Mouse (Mus musculus): ENCODE measurements around the gene Phlda3. TPM values are rescaled to one million over a fixed set of nuclear protein-coding genes. Genes with fewer than 3 reads are reported as not detected.

The Phlda3 gene
- polyA plus RNA-seq, 1 experiment from 2014 or later = 18.3 TPM

- Histone ChIP-seq H3K4me2 (replicated peaks) (no peak overlapping the region), H3K27ac (no peak overlapping the region), H3K9me3 (replicated peaks) (no peaks in the 10 kb centered on the region), H3K9ac (no peak overlapping the region), H3K36me3 (no peaks in the 10 kb centered on the region; the same call in 1 of the 2 replicates), H3K4me1 (peaks cover 22% of the 10 kb centered on the region), H3K4me3 (no peak overlapping the region), H3K27me3 (peaks cover 14% of the 10 kb centered on the region; the same call in 1 of the 2 replicates)
- no peak for ATAC-seq (ENCODE audit: low FRiP score)
- WGBS = 75% methylated on average over 9 of the region's 9 CpGs
Observed at GRCm38 (mm10) chr1:135763503-135764205, 2.3 kb upstream of the Phlda3 start.

GRCm38 (mm10) chr1:135764206-135764528, 1.8 kb upstream of the Phlda3 start:
- no peak for ATAC-seq (ENCODE audit: low FRiP score)
- Histone ChIP-seq H3K36me3 (no peaks in the 10 kb centered on the region; the same call in 1 of the 2 replicates), H3K4me3 (no peak overlapping the region), H3K4me1 (peaks cover 22% of the 10 kb centered on the region), H3K27me3 (peaks cover 19% of the 10 kb centered on the region; the same call in 1 of the 2 replicates), H3K4me2 (replicated peaks) (no peak overlapping the region), H3K9me3 (replicated peaks) (no peaks in the 10 kb centered on the region), H3K27ac (no peak overlapping the region), H3K9ac (no peak overlapping the region)
- 79% methylated on average over 2 of the region's 2 CpGs for WGBS

GRCm38 (mm10) chr1:135766592-135767306, 830 bp downstream of the Phlda3 start:
- peak overlapping the region; percentile 66 for H3K4me3 ChIP-seq
- WGBS = 28% methylated on average over 30 of the region's 30 CpGs
- H3K27me3 ChIP-seq = peaks cover 20% of the 10 kb centered on the region; the same call in 1 of the 2 replicates
- peaks cover 24% of the 10 kb centered on the region for H3K4me1 ChIP-seq
- H3K9ac ChIP-seq = peak overlapping the region; percentile 83
- ATAC-seq (ENCODE audit: low FRiP score) = peak; percentile 49
- peak overlapping the region; percentile 93 for H3K4me2 ChIP-seq (replicated peaks)
- H3K27ac ChIP-seq = no peak overlapping the region
- peaks cover 2% of the 10 kb centered on the region; the same call in 1 of the 2 replicates for H3K36me3 ChIP-seq
- no peaks in the 10 kb centered on the region for H3K9me3 ChIP-seq (replicated peaks)

GRCm38 (mm10) chr1:135767324-135767890, 1.5 kb downstream of the Phlda3 start:
- WGBS = 88% methylated on average over 4 of the region's 4 CpGs
- H3K27ac ChIP-seq = no peak overlapping the region
- H3K4me1 ChIP-seq = peaks cover 24% of the 10 kb centered on the region
- peaks cover 20% of the 10 kb centered on the region; the same call in 1 of the 2 replicates for H3K27me3 ChIP-seq
- H3K4me2 ChIP-seq (replicated peaks) = peak overlapping the region; percentile 93
- ATAC-seq (ENCODE audit: low FRiP score) = no peak
- peak overlapping the region; percentile 66 for H3K4me3 ChIP-seq
- H3K9ac ChIP-seq = no peak overlapping the region
- no peaks in the 10 kb centered on the region for H3K9me3 ChIP-seq (replicated peaks)
- H3K36me3 ChIP-seq = peaks cover 2% of the 10 kb centered on the region; the same call in 1 of the 2 replicates

GRCm38 (mm10) chr1:135768400-135768799, 2.5 kb downstream of the Phlda3 start:
- H3K27me3 ChIP-seq = peaks cover 20% of the 10 kb centered on the region; the same call in 1 of the 2 replicates
- no peak for ATAC-seq (ENCODE audit: low FRiP score)
- WGBS = 100% methylated on average over 2 of the region's 2 CpGs

GRCm38 (mm10) chr1:135770237-135770636, 4.3 kb downstream of the Phlda3 start:
- Histone ChIP-seq H3K4me1 (peaks cover 24% of the 10 kb centered on the region), H3K4me3 (no peak overlapping the region), H3K9ac (no peak overlapping the region), H3K4me2 (replicated peaks) (no peak overlapping the region), H3K27ac (no peak overlapping the region), H3K27me3 (0 out of 2 replicates have a peak, but pooled peaks cover 12% of the 10 kb centered on the region), H3K36me3 (peaks cover 2% of the 10 kb centered on the region; the same call in 1 of the 2 replicates), H3K9me3 (replicated peaks) (no peaks in the 10 kb centered on the region)
- ATAC-seq (ENCODE audit: low FRiP score) = no peak
- 71% methylated on average over 7 of the region's 7 CpGs for WGBS

More at GRCm38 (mm10) chr1:135768400-135768799, 2.5 kb downstream of the Phlda3 start:
- peaks cover 2% of the 10 kb centered on the region; the same call in 1 of the 2 replicates for H3K36me3 ChIP-seq
- H3K9ac ChIP-seq = no peak overlapping the region
- H3K27ac ChIP-seq = no peak overlapping the region
- peaks cover 24% of the 10 kb centered on the region for H3K4me1 ChIP-seq
- H3K9me3 ChIP-seq (replicated peaks) = no peaks in the 10 kb centered on the region
- no peak overlapping the region for H3K4me3 ChIP-seq
- H3K4me2 ChIP-seq (replicated peaks) = no peak overlapping the region

GRCm38 (mm10) chr1:135770896-135771572, 5.1 kb downstream of the Phlda3 start:
- Histone ChIP-seq H3K27ac (no peak overlapping the region), H3K4me3 (no peak overlapping the region), H3K36me3 (peaks cover 2% of the 10 kb centered on the region; the same call in 1 of the 2 replicates), H3K27me3 (0 out of 2 replicates have a peak, but pooled peaks cover 12% of the 10 kb centered on the region), H3K9ac (no peak overlapping the region), H3K4me1 (peaks cover 19% of the 10 kb centered on the region), H3K4me2 (replicated peaks) (no peak overlapping the region), H3K9me3 (replicated peaks) (no peaks in the 10 kb centered on the region)
- no peak for ATAC-seq (ENCODE audit: low FRiP score)
- WGBS = 68% methylated on average over 12 of the region's 12 CpGs

GRCm38 (mm10) chr1:135771573-135771970, 5.7 kb downstream of the Phlda3 start:
- Histone ChIP-seq H3K27me3 (0 out of 2 replicates have a peak, but pooled peaks cover 12% of the 10 kb centered on the region), H3K36me3 (peaks cover 2% of the 10 kb centered on the region; the same call in 1 of the 2 replicates), H3K9ac (no peak overlapping the region), H3K27ac (no peak overlapping the region), H3K4me3 (no peak overlapping the region), H3K4me1 (peaks cover 15% of the 10 kb centered on the region), H3K9me3 (replicated peaks) (no peaks in the 10 kb centered on the region), H3K4me2 (replicated peaks) (no peak overlapping the region)
- ATAC-seq (ENCODE audit: low FRiP score) = no peak
- 78% methylated on average over 8 of the region's 8 CpGs for WGBS

- Histone ChIP-seq H3K9me3 (replicated peaks) (no peaks in the 10 kb centered on the region), H3K4me2 (replicated peaks) (no peak overlapping the region), H3K27me3 (peaks cover 7% of the 10 kb centered on the region; the same call in 1 of the 2 replicates), H3K36me3 (no peaks in the 10 kb centered on the region), H3K9ac (no peak overlapping the region), H3K4me3 (no peak overlapping the region), H3K4me1 (peaks cover 20% of the 10 kb centered on the region), H3K27ac (no peak overlapping the region)
- no peak for ATAC-seq (ENCODE audit: low FRiP score)
Observed at GRCm38 (mm10) chr1:135776596-135776995, 10.7 kb downstream of the Phlda3 start.

- Histone ChIP-seq H3K4me2 (replicated peaks) (no peak overlapping the region), H3K4me1 (peaks cover 20% of the 10 kb centered on the region), H3K27ac (no peak overlapping the region), H3K4me3 (no peak overlapping the region), H3K9ac (no peak overlapping the region), H3K36me3 (no peaks in the 10 kb centered on the region), H3K9me3 (replicated peaks) (no peaks in the 10 kb centered on the region), H3K27me3 (peaks cover 7% of the 10 kb centered on the region; the same call in 1 of the 2 replicates)
- 94% methylated on average over 1 of the region's 1 CpGs for WGBS
- ATAC-seq (ENCODE audit: low FRiP score) = no peak
Observed at GRCm38 (mm10) chr1:135777046-135777445, 11.1 kb downstream of the Phlda3 start.

- peak; percentile 38; the same call in 1 of the 2 replicates for ATAC-seq (ENCODE audit: low FRiP score)
- Histone ChIP-seq H3K27me3 (peaks cover 7% of the 10 kb centered on the region; the same call in 1 of the 2 replicates), H3K4me3 (no peak within 1 kb of the TSS), H3K27ac (peak within 1 kb of the TSS; percentile 53), H3K36me3 (no peaks in the 10 kb centered on the region), H3K9ac (no peak within 1 kb of the TSS), H3K4me2 (replicated peaks) (peak within 1 kb of the TSS; percentile 0; the same call in 1 of the 2 replicates), H3K9me3 (replicated peaks) (no peaks in the 10 kb centered on the region), H3K4me1 (peaks cover 28% of the 10 kb centered on the region)
- WGBS = 36% methylated on average over 22 of the region's 22 CpGs
Observed at GRCm38 (mm10) chr1:135778780-135779535, 13.0 kb downstream of the Phlda3 start, which contains the start of gene Tnni1. TSS of gene Tnni1 (plus strand) at chr1:135779434.

Measured in hindbrain, embryonic 12.5 days (tissue).